Mouse (Mus musculus): ENCODE results near the gene Tbc1d19. TPM values are rescaled to one million over a fixed set of nuclear protein-coding genes. Genes with fewer than 3 reads are reported as not detected.

Gene Tbc1d19
- polyA plus RNA-seq, 1 experiment from 2014 or later = 4.1 TPM

Other genes starting within 250 kb of the Tbc1d19 start
- gene Cckar, start 101.9 kb upstream of the Tbc1d19 start, polyA plus RNA-seq (2015; fragmentation: Nextera tagmentation; extraction: Ambion mirVana) = 0.21 and 0.68 TPM in 2 replicates
- gene Stim2, start 188.9 kb downstream of the Tbc1d19 start, polyA plus RNA-seq (2015; fragmentation: Nextera tagmentation; extraction: Ambion mirVana) = 5.0 and 5.3 TPM in 2 replicates

All from liver, embryonic 15.5 days (tissue).